Mouse (Mus musculus) thymus, postnatal 36 days (tissue): ENCODE results near the gene Gm21861.
"Not testable (repeated sequence)": the region's sequence is repeated elsewhere in the genome, so short reads cannot be mapped to it uniquely, and the experiment has no call there.

ENCODE experiments used
- DNase-seq, 2 experiments: peaks; one replicate each; pipeline ENCODE4 v3.0.0; 2022; ENCODE audit warnings: mixed read lengths in 2 of 2

Gene Gm21861

GRCm38 (mm10) chrY:58814497-58814896 is at the start of gene Gm21861:
Gm21861 (minus strand) TSS chrY:58814597.
- DNase-seq: not testable (repeated sequence)
